Mouse (Mus musculus) stomach, postnatal 0 days (tissue): ENCODE measurements around the gene Krt13. TPM values are rescaled to one million over a fixed set of nuclear protein-coding genes. Genes with fewer than 3 reads are reported as not detected.

Experiments
- ATAC-seq: fragments of 200-750 bp; cut with Nextera tagmentation; 2 replicates; pipeline ENCODE4 v1.8.0; 2017; ENCODE audit not compliant: low FRiP score, low TSS enrichment
- DNase-seq: peaks from one replicate; pipeline ENCODE4 v3.0.0-alpha.2; 2016; ENCODE audit warnings: low spot score
- H3K27ac ChIP-seq: fragments of 300-500 bp; sonication (generic); replicated peaks from 2 replicates; pipeline ENCODE4 v1.5.1; 2014; ENCODE audit warnings: mild to moderate bottlenecking, control low read depth
- H3K27me3 ChIP-seq: fragments of 300-500 bp; sonication (generic); 2 replicates; pipeline ENCODE4 v1.6.1; 2014; ENCODE audit warnings: low read length; ENCODE audit not compliant: control insufficient read depth, insufficient read depth
- H3K36me3 ChIP-seq: fragments of 300-500 bp; sonication (generic); 2 replicates; pipeline ENCODE4 v1.6.1; 2014; ENCODE audit warnings: low read length, mixed read lengths; ENCODE audit not compliant: control insufficient read depth, insufficient read depth
- H3K4me1 ChIP-seq: fragments of 300-500 bp; sonication (generic); replicated peaks from 2 replicates; pipeline ENCODE4 v1.6.1; 2014; ENCODE audit warnings: antibody characterized with exemption; ENCODE audit not compliant: control insufficient read depth, insufficient read depth
- H3K4me2 ChIP-seq: fragments of 300-500 bp; sonication (generic); replicated peaks from 2 replicates; pipeline ENCODE4 v1.6.1; 2014; ENCODE audit warnings: low read depth, mild to moderate bottlenecking, control low read depth, moderate library complexity
- H3K4me3 ChIP-seq: fragments of 300-500 bp; sonication (generic); 2 replicates; pipeline ENCODE4 v1.5.1; 2014; ENCODE audit warnings: low read depth, low read length, control low read depth
- H3K9ac ChIP-seq: fragments of 300-500 bp; sonication (generic); 2 replicates; pipeline ENCODE4 v1.6.1; 2014; ENCODE audit warnings: mild to moderate bottlenecking, low read length, control low read depth, mixed read lengths
- H3K9me3 ChIP-seq: fragments of 300-500 bp; sonication (generic); 2 replicates; pipeline ENCODE4 v1.6.1; 2016; ENCODE audit warnings: low read length; ENCODE audit not compliant: control insufficient read depth
- CTCF ChIP-seq: IDR thresholded peaks from 2 replicates; pipeline ENCODE4 v1.5.1; 2016; ENCODE audit warnings: antibody characterized with exemption, low read depth, mild to moderate bottlenecking, moderate library complexity
- EP300 ChIP-seq: optimal IDR thresholded peaks from 2 replicates; pipeline ENCODE3; 2016; ENCODE audit warnings: antibody characterized with exemption
- WGBS: fragments of 180-500 bp; shearing (Covaris S2); extraction: QIAGEN DNeasy Blood & Tissue Kit; methylation state at CpG from one replicate; pipeline ENCODE4 v1.1.7; 2014; 5-methylcytosine and 5-hydroxymethylcytosine counted together
- polyA plus RNA-seq: library from polyadenylated mRNA; unstranded; fragments of >200 nt; fragmentation: Nextera tagmentation; extraction: Ambion mirVana; gene quantifications from 2 replicates; pipeline ENCODE4 v1.2.1, GENCODE M21; 2015

The Krt13 gene
- 2,802 and 3,195 TPM in 2 replicates for polyA plus RNA-seq

- DNase-seq: no peak
- Histone ChIP-seq H3K27me3 (no peaks in the 10 kb centered on the region), H3K36me3 (no peaks in the 10 kb centered on the region), H3K9me3 (no peaks in the 10 kb centered on the region), H3K9ac (peak within 1 kb of the TSS; percentile 43), H3K4me2 (peak within 1 kb of the TSS; percentile 17; the same call in 1 of the 2 replicates), H3K4me1 (no peaks in the 10 kb centered on the region), H3K27ac (peak within 1 kb of the TSS; percentile 53), H3K4me3 (peak within 1 kb of the TSS; percentile 10; the same call in 1 of the 2 replicates)
- TF ChIP-seq EP300 (no peak), CTCF (no peak)
- no peak for ATAC-seq
- 71% methylated on average over 3 of the region's 3 CpGs for WGBS
Measured at GRCm38 (mm10) chr11:100121466-100121865, at the start of gene Krt13. TSS of gene Krt13 (minus strand) at chr11:100121566.

GRCm38 (mm10) chr11:100168765-100169762 is 47.7 kb upstream of the Krt13 start:
- Histone ChIP-seq H3K27me3 (no peaks in the 10 kb centered on the region), H3K4me1 (no peaks in the 10 kb centered on the region), H3K27ac (peak overlapping the region; percentile 88), H3K9ac (no peak overlapping the region), H3K9me3 (no peaks in the 10 kb centered on the region), H3K36me3 (no peaks in the 10 kb centered on the region), H3K4me3 (no peak overlapping the region), H3K4me2 (peak overlapping the region; percentile 40)
- 25% methylated on average over 14 of the region's 14 CpGs for WGBS
- DNase-seq (peak; percentile 92), ATAC-seq (peak; percentile 51)
- TF ChIP-seq EP300: no peak
- TF ChIP-seq CTCF: peak; percentile 83

GRCm38 (mm10) chr11:100168071-100168470 is 46.7 kb upstream of the Krt13 start:
- ATAC-seq (peak; percentile 87), DNase-seq (peak; percentile 95)
- H3K9me3 ChIP-seq: no peaks in the 10 kb centered on the region
- H3K9ac ChIP-seq: no peak overlapping the region
- H3K27me3 ChIP-seq: no peaks in the 10 kb centered on the region
- TF ChIP-seq CTCF (peak; percentile 35; the same call in 1 of the 2 replicates), EP300 (peak; percentile 70)
- peak overlapping the region; percentile 88 for H3K27ac ChIP-seq
- WGBS: 46% methylated on average over 8 of the region's 8 CpGs
- H3K36me3 ChIP-seq: no peaks in the 10 kb centered on the region
- H3K4me3 ChIP-seq: no peak overlapping the region
- no peaks in the 10 kb centered on the region for H3K4me1 ChIP-seq
- peak overlapping the region; percentile 23 for H3K4me2 ChIP-seq

GRCm38 (mm10) chr11:100164392-100164791 is 43.0 kb upstream of the Krt13 start:
- TF ChIP-seq EP300 (no peak), CTCF (no peak)
- Histone ChIP-seq H3K4me2 (no peak overlapping the region), H3K27ac (peak overlapping the region; percentile 56; the same call in 1 of the 2 replicates), H3K9ac (no peak overlapping the region), H3K4me1 (no peaks in the 10 kb centered on the region), H3K4me3 (no peak overlapping the region), H3K36me3 (no peaks in the 10 kb centered on the region), H3K9me3 (no peaks in the 10 kb centered on the region), H3K27me3 (no peaks in the 10 kb centered on the region)
- WGBS: 29% methylated on average over 7 of the region's 7 CpGs
- ATAC-seq (no peak), DNase-seq (no peak)

- Histone ChIP-seq H3K27ac (peak overlapping the region; percentile 87), H3K9ac (no peak overlapping the region), H3K36me3 (no peaks in the 10 kb centered on the region), H3K27me3 (no peaks in the 10 kb centered on the region), H3K9me3 (no peaks in the 10 kb centered on the region), H3K4me1 (peaks cover 4% of the 10 kb centered on the region), H3K4me3 (no peak overlapping the region), H3K4me2 (no peak overlapping the region)
- ATAC-seq: peak; percentile 84
- peak; percentile 68 for DNase-seq
- TF ChIP-seq EP300 (peak; percentile 79), CTCF (no peak)
- 45% methylated on average over 6 of the region's 6 CpGs for WGBS
Measured at GRCm38 (mm10) chr11:100157908-100158477, 36.6 kb upstream of the Krt13 start.
